Mouse (Mus musculus) heart, adult 2 months (tissue): ENCODE data around the gene Dnajc28.

Source experiments
- CTCF ChIP-seq: fragments of 200-600 bp; IDR thresholded peaks from 2 replicates; pipeline ENCODE4 v1.8.1; 2022; ENCODE audit warnings: antibody characterized with exemption, mild to moderate bottlenecking, moderate library complexity
- POLR2A ChIP-seq: fragments of 200-500 bp; IDR thresholded peaks from 2 replicates; pipeline ENCODE4 v1.6.1; 2011; ENCODE audit warnings: mild to moderate bottlenecking, low read depth, low read length, control low read depth; ENCODE audit not compliant: insufficient read depth

DNA sequence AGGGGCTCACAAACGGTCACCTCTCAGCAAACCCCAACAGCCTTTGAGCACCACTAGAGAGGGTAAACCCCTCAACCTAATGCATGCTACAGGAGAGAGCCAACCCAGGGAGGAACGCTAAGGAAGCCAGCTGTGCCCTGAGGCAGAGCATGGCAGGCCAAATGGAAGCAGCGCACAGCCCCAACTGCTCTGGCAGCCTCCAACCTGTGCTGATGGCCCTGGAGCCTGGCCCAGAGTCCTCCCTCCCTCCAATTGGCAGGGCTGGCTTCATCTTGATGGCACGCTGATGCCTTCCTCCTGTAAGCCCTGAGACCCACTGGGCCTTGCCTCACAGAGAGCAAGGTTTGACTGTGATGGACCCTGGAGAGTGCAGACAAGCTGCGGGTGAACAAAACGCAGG, 23.8 kb downstream of the Dnajc28 start:
- TF ChIP-seq CTCF (no peak), POLR2A (no peak)
